Mouse (Mus musculus): ENCODE data around the gene Car7. TPM values are rescaled to one million over a fixed set of nuclear protein-coding genes. Genes with fewer than 3 reads are reported as not detected.
A peak's percentile ranks its signal among the peaks of the same experiment; 100 is the strongest.

Gene Car7
- polyA plus RNA-seq, 1 experiment from 2014 or later: 1.6 TPM

DNA sequence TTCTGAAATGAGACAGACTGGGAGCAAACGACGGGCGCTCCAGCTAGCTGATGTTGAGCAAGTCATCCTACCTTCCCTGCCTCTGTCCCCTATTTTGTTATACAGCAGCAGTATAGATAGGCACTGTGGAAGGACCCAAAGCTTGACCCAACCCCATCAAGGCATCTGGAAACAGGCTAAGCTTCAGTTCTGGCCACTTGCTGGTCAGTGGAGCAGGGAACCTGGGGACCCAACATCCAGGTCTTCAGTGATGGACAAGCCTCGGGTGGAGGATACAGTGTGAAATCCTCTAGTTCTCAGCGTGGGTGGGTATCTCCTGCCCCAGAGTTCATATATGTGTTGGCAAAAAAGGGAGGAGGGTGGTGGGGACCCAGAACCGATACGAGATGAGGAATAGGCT lies 5.7 kb downstream of the Car7 start:
- 40% methylated on average over 7 of the region's 7 CpGs for WGBS
- Histone ChIP-seq H3K36me3 (no peaks in the 10 kb centered on the region), H3K9me3 (no peaks in the 10 kb centered on the region), H3K27ac (replicated peaks) (no peak overlapping the region), H3K4me1 (peaks cover 18% of the 10 kb centered on the region; the same call in 1 of the 2 replicates), H3K9ac (replicated peaks) (peak overlapping the region; percentile 58; the same call in 1 of the 2 replicates), H3K4me3 (peak overlapping the region; percentile 52), H3K27me3 (peaks cover 76% of the 10 kb centered on the region), H3K4me2 (replicated peaks) (peak overlapping the region; percentile 92)
- no peak for ATAC-seq (ENCODE audit: low FRiP score, low read depth)

GRCm38 (mm10) chr8:104540710-104541514 lies 6.4 kb downstream of the Car7 start:
- ATAC-seq (ENCODE audit: low FRiP score, low read depth): peak; percentile 51; the same call in 1 of the 2 replicates
- Histone ChIP-seq H3K27ac (replicated peaks) (no peak overlapping the region), H3K27me3 (peaks cover 72% of the 10 kb centered on the region), H3K36me3 (no peaks in the 10 kb centered on the region), H3K4me3 (peak overlapping the region; percentile 52), H3K4me1 (peaks cover 16% of the 10 kb centered on the region; the same call in 1 of the 2 replicates), H3K9ac (replicated peaks) (peak overlapping the region; percentile 58), H3K4me2 (replicated peaks) (peak overlapping the region; percentile 92), H3K9me3 (no peaks in the 10 kb centered on the region)
- WGBS: under 1% methylated on average over 76 of the region's 76 CpGs

- peak overlapping the region; percentile 58; the same call in 1 of the 2 replicates for H3K9ac ChIP-seq (replicated peaks)
- no peaks in the 10 kb centered on the region for H3K36me3 ChIP-seq
Measured at GRCm38 (mm10) chr8:104541515-104541880, 7.0 kb downstream of the Car7 start.

GRCm38 (mm10) chr8:104542160-104542559 lies 7.7 kb downstream of the Car7 start:
- Histone ChIP-seq H3K9me3 (no peaks in the 10 kb centered on the region), H3K9ac (replicated peaks) (no peak overlapping the region), H3K27ac (replicated peaks) (no peak overlapping the region), H3K4me1 (peaks cover 16% of the 10 kb centered on the region; the same call in 1 of the 2 replicates), H3K4me2 (replicated peaks) (no peak overlapping the region), H3K36me3 (no peaks in the 10 kb centered on the region), H3K4me3 (no peak overlapping the region), H3K27me3 (peaks cover 72% of the 10 kb centered on the region)
- ATAC-seq (ENCODE audit: low FRiP score, low read depth): no peak
- 13% methylated on average over 11 of the region's 11 CpGs for WGBS

More at GRCm38 (mm10) chr8:104541515-104541880, 7.0 kb downstream of the Car7 start:
- H3K4me1 ChIP-seq: peaks cover 16% of the 10 kb centered on the region; the same call in 1 of the 2 replicates
- H3K27ac ChIP-seq (replicated peaks): no peak overlapping the region
- WGBS: 15% methylated on average over 8 of the region's 8 CpGs
- no peaks in the 10 kb centered on the region for H3K9me3 ChIP-seq
- H3K4me3 ChIP-seq: peak overlapping the region; percentile 52
- peak overlapping the region; percentile 92 for H3K4me2 ChIP-seq (replicated peaks)
- peaks cover 72% of the 10 kb centered on the region for H3K27me3 ChIP-seq
- no peak for ATAC-seq (ENCODE audit: low FRiP score, low read depth)

DNA sequence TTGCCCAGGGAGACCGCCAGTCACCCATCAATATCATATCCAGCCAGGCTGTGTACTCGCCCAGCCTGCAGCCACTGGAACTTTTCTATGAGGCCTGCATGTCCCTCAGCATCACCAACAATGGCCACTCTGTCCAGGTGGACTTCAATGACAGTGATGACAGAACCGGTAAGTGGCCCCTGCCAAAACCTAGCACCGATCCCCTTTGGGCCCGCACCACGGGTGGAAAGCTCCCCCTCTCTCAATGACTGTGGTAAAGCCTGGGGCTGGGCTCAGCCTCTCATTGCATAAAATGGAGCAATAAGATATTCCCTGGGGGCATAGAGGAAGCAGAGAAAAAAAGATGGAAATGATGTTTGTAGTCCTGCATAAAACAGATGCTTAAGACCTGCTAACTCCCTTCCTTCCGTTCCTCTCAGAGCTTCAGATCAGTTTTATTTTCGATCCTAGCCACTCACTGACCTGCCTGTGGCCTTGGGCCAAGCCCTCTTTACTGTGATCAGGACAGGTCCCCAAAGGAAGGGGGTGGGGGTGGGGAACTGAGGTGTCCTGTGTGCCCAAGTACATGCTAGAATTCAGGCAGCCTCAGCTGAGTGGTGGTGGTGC lies 9.1 kb downstream of the Car7 start:
- no peak overlapping the region for H3K4me3 ChIP-seq
- no peak for ATAC-seq (ENCODE audit: low FRiP score, low read depth)
- H3K4me2 ChIP-seq (replicated peaks): no peak overlapping the region
- WGBS: 89% methylated on average over 8 of the region's 8 CpGs
- H3K4me1 ChIP-seq: peaks cover 16% of the 10 kb centered on the region; the same call in 1 of the 2 replicates
- no peaks in the 10 kb centered on the region for H3K9me3 ChIP-seq
- no peaks in the 10 kb centered on the region for H3K36me3 ChIP-seq
- no peak overlapping the region for H3K27ac ChIP-seq (replicated peaks)
- no peak overlapping the region for H3K9ac ChIP-seq (replicated peaks)
- H3K27me3 ChIP-seq: peaks cover 60% of the 10 kb centered on the region

GRCm38 (mm10) chr8:104555191-104555590 lies 20.7 kb downstream of the Car7 start:
- no peak for ATAC-seq (ENCODE audit: low FRiP score, low read depth)
- no peaks in the 10 kb centered on the region for H3K27me3 ChIP-seq
- H3K9ac ChIP-seq (replicated peaks): no peak overlapping the region
- WGBS: 94% methylated on average over 4 of the region's 4 CpGs
- H3K4me1 ChIP-seq: no peaks in the 10 kb centered on the region
- H3K4me2 ChIP-seq (replicated peaks): no peak overlapping the region
- H3K4me3 ChIP-seq: no peak overlapping the region
- H3K9me3 ChIP-seq: no peaks in the 10 kb centered on the region
- no peaks in the 10 kb centered on the region for H3K36me3 ChIP-seq
- H3K27ac ChIP-seq (replicated peaks): no peak overlapping the region

- H3K4me1 ChIP-seq: no peaks in the 10 kb centered on the region
- 84% methylated on average over 7 of the region's 7 CpGs for WGBS
- no peaks in the 10 kb centered on the region for H3K27me3 ChIP-seq
- no peaks in the 10 kb centered on the region for H3K9me3 ChIP-seq
- H3K27ac ChIP-seq (replicated peaks): no peak overlapping the region
- H3K36me3 ChIP-seq: no peaks in the 10 kb centered on the region
- no peak for ATAC-seq (ENCODE audit: low FRiP score, low read depth)
- no peak overlapping the region for H3K4me2 ChIP-seq (replicated peaks)
- H3K9ac ChIP-seq (replicated peaks): no peak overlapping the region
- H3K4me3 ChIP-seq: no peak overlapping the region
Measured at GRCm38 (mm10) chr8:104557226-104557625, 22.7 kb downstream of the Car7 start.

- H3K27ac ChIP-seq (replicated peaks): no peak overlapping the region
- H3K36me3 ChIP-seq: no peaks in the 10 kb centered on the region
- ATAC-seq (ENCODE audit: low FRiP score, low read depth): no peak
- H3K4me1 ChIP-seq: no peaks in the 10 kb centered on the region
- H3K9ac ChIP-seq (replicated peaks): no peak overlapping the region
- H3K4me2 ChIP-seq (replicated peaks): no peak overlapping the region
- no peak overlapping the region for H3K4me3 ChIP-seq
- H3K27me3 ChIP-seq: no peaks in the 10 kb centered on the region
- no peaks in the 10 kb centered on the region for H3K9me3 ChIP-seq
Measured at GRCm38 (mm10) chr8:104560731-104561130, 26.2 kb downstream of the Car7 start.

DNA sequence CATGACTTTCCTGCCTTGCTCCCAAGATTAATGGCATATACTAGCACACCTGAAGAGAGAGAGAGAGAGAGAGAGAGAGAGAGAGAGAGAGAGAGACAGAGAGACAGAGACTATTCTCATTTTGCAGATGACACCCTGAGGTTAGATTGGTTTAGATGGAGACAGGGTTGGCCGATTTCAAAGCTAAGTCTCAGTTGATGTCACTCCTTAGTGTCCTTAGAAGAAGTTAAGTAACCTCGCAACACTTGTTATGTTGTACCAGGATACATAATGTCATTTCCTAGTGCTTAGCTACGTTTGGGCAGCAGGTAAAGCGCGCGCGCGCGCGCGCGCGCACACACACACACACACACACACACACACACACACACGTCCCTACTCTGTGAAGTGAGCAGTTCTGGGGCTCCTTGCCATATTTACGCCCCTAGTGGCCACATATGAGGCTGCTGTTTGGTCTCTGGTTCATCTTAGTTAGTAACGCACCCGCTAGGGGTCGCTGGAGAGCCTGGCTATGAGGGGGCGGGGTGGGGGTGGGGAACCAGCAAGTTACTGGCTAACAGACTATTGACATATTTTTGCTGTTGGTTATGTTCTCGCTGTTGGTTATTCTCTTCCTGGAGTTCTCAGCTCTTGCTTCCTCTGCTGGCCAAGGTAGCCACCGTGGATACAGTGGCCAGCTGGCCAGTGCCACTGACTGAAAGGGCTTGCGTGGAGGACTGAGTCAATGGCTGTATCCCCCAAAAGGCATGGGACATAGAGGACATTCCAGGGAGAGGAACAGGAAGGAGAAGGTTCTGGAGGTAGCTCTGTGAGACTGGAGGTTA lies 30.4 kb downstream of the Car7 start:
- no peak overlapping the region for H3K4me3 ChIP-seq
- H3K9ac ChIP-seq (replicated peaks): no peak overlapping the region
- H3K4me2 ChIP-seq (replicated peaks): 0 out of 2 replicates have a peak overlapping the region, but pooled peaks have one; percentile 5
- no peaks in the 10 kb centered on the region for H3K4me1 ChIP-seq
- H3K9me3 ChIP-seq: no peaks in the 10 kb centered on the region
- no peak overlapping the region for H3K27ac ChIP-seq (replicated peaks)
- ATAC-seq (ENCODE audit: low FRiP score, low read depth): peak; percentile 87
- H3K27me3 ChIP-seq: no peaks in the 10 kb centered on the region
- no peaks in the 10 kb centered on the region for H3K36me3 ChIP-seq
- 17% methylated on average over 22 of the region's 22 CpGs for WGBS

DNA sequence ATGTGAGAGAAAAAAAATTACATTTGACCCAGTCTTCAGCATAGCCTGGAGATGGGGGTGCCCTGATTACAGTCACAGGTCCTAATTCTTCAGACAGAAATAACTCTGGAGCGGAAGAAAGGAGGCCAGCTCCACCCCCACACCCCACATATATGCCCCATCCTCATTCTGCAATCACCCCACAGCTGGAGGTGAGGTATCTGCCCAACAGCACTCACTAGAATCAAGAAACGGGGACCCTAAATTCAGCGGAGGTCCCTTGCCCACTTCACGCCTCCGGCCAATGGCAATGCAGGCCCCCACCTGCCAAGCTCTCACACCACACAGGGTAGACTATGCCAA lies 30.9 kb downstream of the Car7 start:
- Histone ChIP-seq H3K4me2 (replicated peaks) (no peak overlapping the region), H3K9ac (replicated peaks) (no peak overlapping the region), H3K4me3 (no peak overlapping the region), H3K27me3 (peaks cover 2% of the 10 kb centered on the region; the same call in 1 of the 2 replicates), H3K9me3 (no peaks in the 10 kb centered on the region), H3K36me3 (no peaks in the 10 kb centered on the region), H3K4me1 (no peaks in the 10 kb centered on the region), H3K27ac (replicated peaks) (no peak overlapping the region)
- whole genome bisulfite sequencing: 95% methylated on average over 5 of the region's 5 CpGs
- peak; percentile 27; the same call in 1 of the 2 replicates for ATAC-seq (ENCODE audit: low FRiP score, low read depth)

DNA sequence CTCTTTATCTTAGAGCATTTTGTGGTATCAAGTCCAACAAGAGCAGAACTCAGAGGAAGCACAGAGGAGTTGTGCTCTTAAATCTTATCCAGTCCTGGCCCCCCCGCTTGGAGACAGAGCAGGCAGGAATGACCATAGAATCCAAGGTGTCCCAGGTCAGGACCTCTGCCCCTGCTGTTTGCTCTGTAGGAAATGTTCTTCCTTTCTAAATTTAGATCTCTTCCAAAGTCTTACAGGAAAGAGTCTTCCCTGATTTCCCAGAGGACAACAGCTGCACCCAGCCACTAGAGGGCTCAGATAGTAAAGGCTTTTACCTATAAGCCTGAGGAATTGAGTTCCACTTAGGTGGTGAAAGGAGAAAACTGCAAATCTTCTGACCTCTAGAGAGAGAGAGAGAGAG lies 35.1 kb downstream of the Car7 start:
- H3K9me3 ChIP-seq: no peaks in the 10 kb centered on the region
- no peaks in the 10 kb centered on the region for H3K4me1 ChIP-seq
- WGBS: 37% methylated on average over 1 of the region's 1 CpGs
- peaks cover 6% of the 10 kb centered on the region for H3K27me3 ChIP-seq
- H3K9ac ChIP-seq (replicated peaks): no peak overlapping the region
- no peaks in the 10 kb centered on the region for H3K36me3 ChIP-seq
- ATAC-seq (ENCODE audit: low FRiP score, low read depth): no peak
- H3K4me3 ChIP-seq: no peak overlapping the region
- no peak overlapping the region for H3K4me2 ChIP-seq (replicated peaks)
- no peak overlapping the region for H3K27ac ChIP-seq (replicated peaks)
